In the genomic region with DNA sequence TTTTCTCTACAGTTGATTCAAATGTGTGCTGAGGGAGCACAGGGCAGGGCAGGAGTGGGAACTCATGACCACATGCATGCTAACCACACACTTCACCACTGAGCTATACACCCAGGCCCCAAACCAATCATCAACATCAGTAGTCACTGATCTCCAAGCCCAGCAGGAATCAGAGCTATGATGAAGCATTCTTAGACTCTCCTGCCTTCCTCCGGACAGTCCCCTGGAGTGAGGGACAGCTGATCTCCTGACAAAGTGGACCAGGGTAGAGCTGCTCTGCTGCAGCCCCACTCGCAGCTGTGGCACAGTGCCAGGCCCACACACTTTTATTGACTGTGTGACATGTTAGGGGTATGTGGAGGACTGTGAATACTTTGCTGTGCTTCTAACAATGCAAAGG, we compare ENCODE assay signal across 10 mouse cellular contexts. TPM values are rescaled to one million over a fixed set of nuclear protein-coding genes. Genes with fewer than 3 reads are reported as not detected.
DNase-seq lines count a peak whose midpoint lies in the region; ATAC-seq and TF ChIP-seq lines count a peak whose summit lies in the region.
"Not testable (repeated sequence)": the region's sequence is repeated elsewhere in the genome, so short reads cannot be mapped to it uniquely, and the experiment has no call there.
"Had no signal": no experiment of that assay in that cellular context is flagged by ENCODE, and none has a peak within 500 bp of the region (broad histone marks: within the 10 kb centered on the region; RNA-seq: fewer than 3 reads in every experiment).

No protein-coding gene starts in this region.

- not testable (repeated sequence) for H3K27me3 ChIP-seq in hindbrain, embryonic 15.5 days; limb, embryonic 12.5 days; lung, embryonic 15.5 days; midbrain, embryonic 16.5 days (ENCODE audit: control insufficient read depth, insufficient read depth, low read depth, low read length); stomach, embryonic 16.5 days (ENCODE audit: control insufficient read depth, insufficient read depth, low read length)

- DNase-seq in cerebellum, adult 8-10 months, result peak; percentile 14

- 0% methylated on average over 1 of the region's 2 CpGs for WGBS in hindbrain, embryonic 15.5 days
- WGBS in limb, embryonic 12.5 days, result 48% methylated on average over 2 of the region's 2 CpGs
- 18% methylated on average over 2 of the region's 2 CpGs for WGBS in lung, embryonic 15.5 days
- WGBS in midbrain, embryonic 16.5 days, result 11% methylated on average over 1 of the region's 2 CpGs
- 33% methylated on average over 1 of the region's 2 CpGs for WGBS in stomach, embryonic 16.5 days

- not testable (repeated sequence) for H3K27ac ChIP-seq in embryonic fibroblast, embryonic 13.5 days (ENCODE audit: insufficient read depth, low read length); hindbrain, embryonic 15.5 days (replicated peaks); limb, embryonic 12.5 days; lung, embryonic 15.5 days; midbrain, embryonic 16.5 days (ENCODE audit: low read length); stomach, embryonic 16.5 days (ENCODE audit: low read length)

- not testable (repeated sequence) for H3K9ac ChIP-seq in hindbrain, embryonic 15.5 days; limb, embryonic 12.5 days (replicated peaks); lung, embryonic 15.5 days; midbrain, embryonic 16.5 days (ENCODE audit: low read depth, low read length); stomach, embryonic 16.5 days (ENCODE audit: low read length)

- H3K4me2 ChIP-seq in hindbrain, embryonic 15.5 days, result peak overlapping the region; percentile 54
- peak overlapping the region; percentile 51 for H3K4me2 ChIP-seq in limb, embryonic 12.5 days
- peak overlapping the region; percentile 31; the same call in 1 of the 2 replicates for H3K4me2 ChIP-seq in lung, embryonic 15.5 days
- peak overlapping the region; percentile 55 for H3K4me2 ChIP-seq in midbrain, embryonic 16.5 days (ENCODE audit: low read length)
- 0 out of 2 replicates have a peak overlapping the region, but pooled peaks have one; percentile 24 for H3K4me2 ChIP-seq in stomach, embryonic 16.5 days (ENCODE audit: low read depth, low read length)

- peak overlapping the region; percentile 23 for H3K4me3 ChIP-seq in embryonic fibroblast, embryonic 13.5 days (ENCODE audit: insufficient read depth, low read length)
- H3K4me3 ChIP-seq in hindbrain, embryonic 15.5 days, result peak overlapping the region; percentile 31
- peak overlapping the region; percentile 30; the same call in 1 of the 2 replicates for H3K4me3 ChIP-seq in limb, embryonic 12.5 days (replicated peaks)
- not testable (repeated sequence) for H3K4me3 ChIP-seq in lung, embryonic 15.5 days
- H3K4me3 ChIP-seq in midbrain, embryonic 16.5 days (ENCODE audit: low read depth, low read length), result peak overlapping the region; percentile 27
- 0 out of 2 replicates have a peak overlapping the region, but pooled peaks have one; percentile 14 for H3K4me3 ChIP-seq in stomach, embryonic 16.5 days (replicated peaks; ENCODE audit: low read length)

- peaks cover 18% of the 10 kb centered on the region for H3K36me3 ChIP-seq in hindbrain, embryonic 15.5 days
- peaks cover 24% of the 10 kb centered on the region for H3K36me3 ChIP-seq in limb, embryonic 12.5 days
- not testable (repeated sequence) for H3K36me3 ChIP-seq in lung, embryonic 15.5 days; midbrain, embryonic 16.5 days (ENCODE audit: control insufficient read depth, insufficient read depth, low read length); stomach, embryonic 16.5 days (ENCODE audit: control insufficient read depth, insufficient read depth, low read length)

- H3K4me1 ChIP-seq in embryonic fibroblast, embryonic 13.5 days (ENCODE audit: control insufficient read depth, insufficient read depth, low read length); limb, embryonic 12.5 days (replicated peaks); lung, embryonic 15.5 days; stomach, embryonic 16.5 days (ENCODE audit: control insufficient read depth, insufficient read depth, low read length): not testable (repeated sequence)
- H3K4me1 ChIP-seq in hindbrain, embryonic 15.5 days (replicated peaks), result peaks cover 22% of the 10 kb centered on the region
- H3K4me1 ChIP-seq in midbrain, embryonic 16.5 days (ENCODE audit: control insufficient read depth, insufficient read depth, low read length), result peaks cover 17% of the 10 kb centered on the region

- TF ChIP-seq POLR2A in embryonic fibroblast, embryonic 13.5 days (IDR thresholded peaks at IDR 0.05; ENCODE audit: low read depth, low read length), result not testable (repeated sequence)

- ATAC-seq in granulocyte monocyte progenitor cell, adult 5-6 weeks (replicated peaks; ENCODE audit: poor library complexity, severe bottlenecking), result peak; percentile 21; the same call in 1 of the 2 replicates
- ATAC-seq in hindbrain, embryonic 15.5 days (ENCODE audit: low FRiP score, low read depth); limb, embryonic 12.5 days (ENCODE audit: insufficient number of reproducible peaks, insufficient read depth, low FRiP score, low TSS enrichment, low read depth); lung, embryonic 15.5 days (ENCODE audit: borderline replicate concordance, extremely low read depth, low FRiP score, low TSS enrichment); midbrain, embryonic 16.5 days; stomach, embryonic 16.5 days (ENCODE audit: insufficient read depth, low FRiP score): not testable (repeated sequence)

- not testable (repeated sequence) for TF ChIP-seq CTCF in embryonic fibroblast, embryonic 13.5 days (IDR thresholded peaks at IDR 0.05; ENCODE audit: borderline replicate concordance, insufficient read depth, low read length)

- H3K9me3 ChIP-seq in hindbrain, embryonic 15.5 days; limb, embryonic 12.5 days; lung, embryonic 15.5 days; midbrain, embryonic 16.5 days (replicated peaks; ENCODE audit: control insufficient read depth, low read length, poor library complexity, severe bottlenecking); stomach, embryonic 16.5 days (replicated peaks; ENCODE audit: control insufficient read depth, low read length): not testable (repeated sequence)

RNA-seq across cellular contexts. Expression of gene Acat2, which starts 1.2 kb away (rescaled TPM):
- polyA plus RNA-seq in embryonic fibroblast, embryonic 13.5 days (2011; ENCODE audit: insufficient read length, low read depth, missing spikeins), result 46.5 and 46.7 TPM in 2 replicates
- 21.4 and 22.9 TPM in 2 replicates for total RNA-seq in granulocyte monocyte progenitor cell, adult 5-6 weeks (2014; fragmentation: Nextera tagmentation)
- 20.6 and 21.4 TPM in 2 replicates for total RNA-seq in granulocyte monocyte progenitor cell, adult 5-6 weeks (2017)
- polyA plus RNA-seq in hindbrain, embryonic 15.5 days (2015; fragmentation: Nextera tagmentation; extraction: Ambion mirVana), result 331 and 333 TPM in 2 replicates
- 285 and 287 TPM in 2 replicates for polyA plus RNA-seq in limb, embryonic 12.5 days (2016; fragmentation: Nextera tagmentation; extraction: Ambion mirVana)
- 116 and 117 TPM in 2 replicates for polyA plus RNA-seq in lung, embryonic 15.5 days (2015; fragmentation: Nextera tagmentation; extraction: Ambion mirVana)
- 378 and 382 TPM in 2 replicates for polyA plus RNA-seq in midbrain, embryonic 16.5 days (2015; fragmentation: Nextera tagmentation; extraction: Ambion mirVana)
- 137 TPM in 2 replicates for polyA plus RNA-seq in stomach, embryonic 16.5 days (2015; fragmentation: Nextera tagmentation; extraction: Ambion mirVana)

RNA-seq across cellular contexts. Expression of gene Acat3, which starts 19.0 kb away (rescaled TPM):
- polyA plus RNA-seq in embryonic fibroblast, embryonic 13.5 days (2011; ENCODE audit: insufficient read length, low read depth, missing spikeins), result 0.61 TPM in 1 of 2 replicates, not detected in the other
- total RNA-seq in granulocyte monocyte progenitor cell, adult 5-6 weeks (2014; fragmentation: Nextera tagmentation), result not detected in 2 replicates
- 1.1 and 1.2 TPM in 2 replicates for total RNA-seq in granulocyte monocyte progenitor cell, adult 5-6 weeks (2017)
- polyA plus RNA-seq in hindbrain, embryonic 15.5 days (2015; fragmentation: Nextera tagmentation; extraction: Ambion mirVana), result 0.39 and 1.2 TPM in 2 replicates
- polyA plus RNA-seq in limb, embryonic 12.5 days (2016; fragmentation: Nextera tagmentation; extraction: Ambion mirVana), result 0.53 and 1.6 TPM in 2 replicates
- 0.60 and 0.89 TPM in 2 replicates for polyA plus RNA-seq in lung, embryonic 15.5 days (2015; fragmentation: Nextera tagmentation; extraction: Ambion mirVana)
- polyA plus RNA-seq in midbrain, embryonic 16.5 days (2015; fragmentation: Nextera tagmentation; extraction: Ambion mirVana), result 0.76 and 1.4 TPM in 2 replicates
- 1.2 and 1.5 TPM in 2 replicates for polyA plus RNA-seq in stomach, embryonic 16.5 days (2015; fragmentation: Nextera tagmentation; extraction: Ambion mirVana)
- total RNA-seq: gastrocnemius, adult 8-10 months; monocyte, adult 5-6 weeks had no signal

RNA-seq across cellular contexts. Expression of gene Wtap, which starts 34.6 kb away (rescaled TPM):
- polyA plus RNA-seq in embryonic fibroblast, embryonic 13.5 days (2011; ENCODE audit: insufficient read length, low read depth, missing spikeins), result 113 and 135 TPM in 2 replicates
- total RNA-seq in granulocyte monocyte progenitor cell, adult 5-6 weeks (2014; fragmentation: Nextera tagmentation), result 82.6 and 83.4 TPM in 2 replicates
- 208 and 223 TPM in 2 replicates for total RNA-seq in granulocyte monocyte progenitor cell, adult 5-6 weeks (2017)
- polyA plus RNA-seq in hindbrain, embryonic 15.5 days (2015; fragmentation: Nextera tagmentation; extraction: Ambion mirVana), result 123 and 124 TPM in 2 replicates
- 131 and 152 TPM in 2 replicates for polyA plus RNA-seq in limb, embryonic 12.5 days (2016; fragmentation: Nextera tagmentation; extraction: Ambion mirVana)
- 115 and 129 TPM in 2 replicates for polyA plus RNA-seq in lung, embryonic 15.5 days (2015; fragmentation: Nextera tagmentation; extraction: Ambion mirVana)
- polyA plus RNA-seq in midbrain, embryonic 16.5 days (2015; fragmentation: Nextera tagmentation; extraction: Ambion mirVana), result 133 and 136 TPM in 2 replicates
- polyA plus RNA-seq in stomach, embryonic 16.5 days (2015; fragmentation: Nextera tagmentation; extraction: Ambion mirVana), result 101 and 105 TPM in 2 replicates

RNA-seq across cellular contexts. Expression of gene Mrpl18, which starts 43.2 kb away (rescaled TPM):
- polyA plus RNA-seq in embryonic fibroblast, embryonic 13.5 days (2011; ENCODE audit: insufficient read length, low read depth, missing spikeins), result 36.1 and 37.7 TPM in 2 replicates
- total RNA-seq in granulocyte monocyte progenitor cell, adult 5-6 weeks (2014; fragmentation: Nextera tagmentation), result 138 and 143 TPM in 2 replicates
- total RNA-seq in granulocyte monocyte progenitor cell, adult 5-6 weeks (2017), result 190 and 222 TPM in 2 replicates
- 118 and 125 TPM in 2 replicates for polyA plus RNA-seq in hindbrain, embryonic 15.5 days (2015; fragmentation: Nextera tagmentation; extraction: Ambion mirVana)
- 172 and 174 TPM in 2 replicates for polyA plus RNA-seq in limb, embryonic 12.5 days (2016; fragmentation: Nextera tagmentation; extraction: Ambion mirVana)
- polyA plus RNA-seq in lung, embryonic 15.5 days (2015; fragmentation: Nextera tagmentation; extraction: Ambion mirVana), result 154 and 155 TPM in 2 replicates
- polyA plus RNA-seq in midbrain, embryonic 16.5 days (2015; fragmentation: Nextera tagmentation; extraction: Ambion mirVana), result 117 and 122 TPM in 2 replicates
- 120 and 141 TPM in 2 replicates for polyA plus RNA-seq in stomach, embryonic 16.5 days (2015; fragmentation: Nextera tagmentation; extraction: Ambion mirVana)

RNA-seq across cellular contexts. Expression of gene Tcp1, which starts 43.9 kb away (rescaled TPM):
- 370 and 388 TPM in 2 replicates for polyA plus RNA-seq in embryonic fibroblast, embryonic 13.5 days (2011; ENCODE audit: insufficient read length, low read depth, missing spikeins)
- total RNA-seq in granulocyte monocyte progenitor cell, adult 5-6 weeks (2014; fragmentation: Nextera tagmentation), result 377 and 436 TPM in 2 replicates
- total RNA-seq in granulocyte monocyte progenitor cell, adult 5-6 weeks (2017), result 932 and 1,001 TPM in 2 replicates
- polyA plus RNA-seq in hindbrain, embryonic 15.5 days (2015; fragmentation: Nextera tagmentation; extraction: Ambion mirVana), result 324 and 343 TPM in 2 replicates
- polyA plus RNA-seq in limb, embryonic 12.5 days (2016; fragmentation: Nextera tagmentation; extraction: Ambion mirVana), result 497 and 531 TPM in 2 replicates
- 394 and 401 TPM in 2 replicates for polyA plus RNA-seq in lung, embryonic 15.5 days (2015; fragmentation: Nextera tagmentation; extraction: Ambion mirVana)
- 347 and 381 TPM in 2 replicates for polyA plus RNA-seq in midbrain, embryonic 16.5 days (2015; fragmentation: Nextera tagmentation; extraction: Ambion mirVana)
- 347 and 392 TPM in 2 replicates for polyA plus RNA-seq in stomach, embryonic 16.5 days (2015; fragmentation: Nextera tagmentation; extraction: Ambion mirVana)
